Mouse (Mus musculus) urinary bladder, postnatal 25 days (tissue): ENCODE measurements around the gene Tshr.
"Not testable (repeated sequence)": the region's sequence is repeated elsewhere in the genome, so short reads cannot be mapped to it uniquely, and the experiment has no call there.

Experiments
- DNase-seq: peaks from one replicate; pipeline ENCODE4 v3.0.0; 2022; ENCODE audit warnings: low spot score

The Tshr gene

GRCm38 (mm10) chr12:91500475-91500874, 116.1 kb downstream of the Tshr start:
- no peak for DNase-seq

- DNase-seq = no peak
Observed at GRCm38 (mm10) chr12:91511766-91512165, 127.4 kb downstream of the Tshr start.

GRCm38 (mm10) chr12:91513980-91514379, 129.6 kb downstream of the Tshr start:
- no peak for DNase-seq

GRCm38 (mm10) chr12:91517808-91518207, 133.4 kb downstream of the Tshr start:
- no peak for DNase-seq

- DNase-seq = no peak
Observed at GRCm38 (mm10) chr12:91523626-91524025, 139.3 kb downstream of the Tshr start.

- no peak for DNase-seq
Observed at GRCm38 (mm10) chr12:91534514-91534913, 150.2 kb downstream of the Tshr start.

- DNase-seq = no peak
Observed at GRCm38 (mm10) chr12:91540202-91540601, 155.8 kb downstream of the Tshr start.

GRCm38 (mm10) chr12:91549471-91549870, 165.1 kb downstream of the Tshr start:
- no peak for DNase-seq

GRCm38 (mm10) chr12:91551773-91552526, 167.6 kb downstream of the Tshr start:
- DNase-seq = peak; percentile 29

GRCm38 (mm10) chr12:91557358-91558005, 173.1 kb downstream of the Tshr start:
- not testable (repeated sequence) for DNase-seq

GRCm38 (mm10) chr12:91558152-91558551, 173.8 kb downstream of the Tshr start:
- not testable (repeated sequence) for DNase-seq

- no peak for DNase-seq
Observed at GRCm38 (mm10) chr12:91567145-91567544, 182.8 kb downstream of the Tshr start.

- no peak for DNase-seq
Observed at GRCm38 (mm10) chr12:91569255-91569654, 184.9 kb downstream of the Tshr start.

- no peak for DNase-seq
Observed at GRCm38 (mm10) chr12:91571708-91572107, 187.3 kb downstream of the Tshr start.

GRCm38 (mm10) chr12:91579665-91580064, 195.3 kb downstream of the Tshr start:
- no peak for DNase-seq

- DNase-seq = no peak
Observed at GRCm38 (mm10) chr12:91581204-91582070, 197.1 kb downstream of the Tshr start.

GRCm38 (mm10) chr12:91582362-91583002, 198.1 kb downstream of the Tshr start:
- DNase-seq = no peak

- DNase-seq = no peak
Observed at GRCm38 (mm10) chr12:91583409-91583808, 199.0 kb downstream of the Tshr start.

GRCm38 (mm10) chr12:91585206-91585605, 200.8 kb downstream of the Tshr start:
- no peak for DNase-seq

GRCm38 (mm10) chr12:91585815-91586214, 201.5 kb downstream of the Tshr start:
- DNase-seq = not testable (repeated sequence)

GRCm38 (mm10) chr12:91587077-91587476, 202.7 kb downstream of the Tshr start:
- no peak for DNase-seq

GRCm38 (mm10) chr12:91587491-91588033, 203.2 kb downstream of the Tshr start:
- no peak for DNase-seq
